ENCODE assay signal across 31 mouse cellular contexts in genomic region chr7:128843576-128843975, GRCm38 (mm10).
"Had no signal": no experiment of that assay in that cellular context is flagged by ENCODE, and none has a peak within 500 bp of the region (broad histone marks: within the 10 kb centered on the region; RNA-seq: fewer than 3 reads in every experiment).

No protein-coding gene starts in this region.

- H3K27me3 ChIP-seq: limb, embryonic 12.5 days; limb, embryonic 13.5 days; limb, embryonic 15.5 days; liver, embryonic 12.5 days; liver, embryonic 13.5 days; liver, embryonic 15.5 days; lung, embryonic 15.5 days; megakaryocyte, embryonic 14.5 days; midbrain, embryonic 12.5 days; midbrain, embryonic 13.5 days; midbrain, embryonic 15.5 days; neural tube, embryonic 12.5 days; neural tube, embryonic 13.5 days had no signal

- H3K9me3 ChIP-seq: limb, embryonic 10.5 days; limb, embryonic 13.5 days; limb, embryonic 15.5 days; liver, embryonic 12.5 days; liver, embryonic 13.5 days; liver, embryonic 15.5 days; lung, embryonic 15.5 days; midbrain, embryonic 10.5 days; midbrain, embryonic 12.5 days; midbrain, embryonic 15.5 days; neural tube, embryonic 12.5 days; neural tube, embryonic 13.5 days had no signal

- H3K9ac ChIP-seq: limb, embryonic 12.5 days; limb, embryonic 13.5 days; limb, embryonic 15.5 days; liver, embryonic 12.5 days; liver, embryonic 13.5 days; liver, embryonic 14.5 days; liver, embryonic 15.5 days; liver, postnatal 0 days; lung, embryonic 14.5 days; lung, embryonic 15.5 days; midbrain, embryonic 12.5 days; midbrain, embryonic 13.5 days; midbrain, embryonic 15.5 days; neural tube, embryonic 12.5 days; neural tube, embryonic 13.5 days had no signal

- H3K27ac ChIP-seq: limb, embryonic 10.5 days; limb, embryonic 12.5 days; limb, embryonic 13.5 days; limb, embryonic 15.5 days; liver, embryonic 12.5 days; liver, embryonic 13.5 days; liver, embryonic 14.5 days; liver, embryonic 15.5 days; lung, embryonic 15.5 days; macrophage; midbrain, embryonic 10.5 days; midbrain, embryonic 12.5 days; midbrain, embryonic 13.5 days; midbrain, embryonic 15.5 days; neural tube, embryonic 12.5 days; neural tube, embryonic 13.5 days had no signal

- H3K4me2 ChIP-seq: limb, embryonic 12.5 days; limb, embryonic 13.5 days; limb, embryonic 15.5 days; liver, embryonic 11.5 days; liver, embryonic 12.5 days; liver, embryonic 13.5 days; liver, embryonic 15.5 days; lung, embryonic 14.5 days; lung, embryonic 15.5 days; midbrain, embryonic 12.5 days; midbrain, embryonic 13.5 days; midbrain, embryonic 15.5 days; neural tube, embryonic 12.5 days; neural tube, embryonic 13.5 days had no signal

- H3K4me1 ChIP-seq: limb, embryonic 10.5 days; limb, embryonic 12.5 days; limb, embryonic 13.5 days; limb, embryonic 15.5 days; liver, embryonic 12.5 days; liver, embryonic 13.5 days; liver, embryonic 15.5 days; lung, embryonic 15.5 days; megakaryocyte, embryonic 14.5 days; midbrain, embryonic 10.5 days; midbrain, embryonic 12.5 days; midbrain, embryonic 13.5 days; midbrain, embryonic 15.5 days; neural tube, embryonic 12.5 days; neural tube, embryonic 13.5 days had no signal

- H3K36me3 ChIP-seq: limb, embryonic 10.5 days; limb, embryonic 12.5 days; limb, embryonic 13.5 days; limb, embryonic 15.5 days; liver, embryonic 12.5 days; liver, embryonic 13.5 days; liver, embryonic 15.5 days; lung, embryonic 15.5 days; midbrain, embryonic 10.5 days; midbrain, embryonic 12.5 days; midbrain, embryonic 13.5 days; midbrain, embryonic 15.5 days; neural tube, embryonic 12.5 days; neural tube, embryonic 13.5 days had no signal

- ATAC-seq: liver, embryonic 12.5 days; liver, postnatal 0 days; lung, postnatal 0 days; midbrain, embryonic 13.5 days; midbrain, embryonic 15.5 days had no signal

- DNase-seq: left cerebral cortex, postnatal 4 days; liver; liver, embryonic 13.5 days; liver, postnatal 0 days; lung, adult 18-20 months; lung, adult 2 months; lung, embryonic 14.5 days; lung, postnatal 10 days; lung, postnatal 14 days; lung, postnatal 36 days; lung, postnatal 4 days; midbrain, embryonic 14.5 days had no signal

- H3K4me3 ChIP-seq: limb, embryonic 10.5 days; limb, embryonic 12.5 days; limb, embryonic 13.5 days; limb, embryonic 15.5 days; liver, embryonic 12.5 days; liver, embryonic 13.5 days; liver, embryonic 15.5 days; lung, embryonic 15.5 days; megakaryocyte, embryonic 14.5 days; midbrain, embryonic 10.5 days; midbrain, embryonic 12.5 days; midbrain, embryonic 13.5 days; midbrain, embryonic 15.5 days; myocyte; neural tube, embryonic 12.5 days; neural tube, embryonic 13.5 days had no signal
